Mouse (Mus musculus) cerebral cortex, adult 2 months (tissue): Measurements from ENCODE around the gene Omd.

Experiments used
- WGBS: fragments of 180-500 bp; shearing (Covaris S2); methylation state at CpG from one replicate; pipeline ENCODE4 v1.1.7; 2018; 5-methylcytosine and 5-hydroxymethylcytosine counted together

Gene Omd

GRCm38 (mm10) chr13:49623216-49623615 is 41.0 kb downstream of the Omd start:
- 81% methylated on average over 1 of the region's 1 CpGs for WGBS

GRCm38 (mm10) chr13:49629076-49629475 is 46.8 kb downstream of the Omd start:
- 93% methylated on average over 2 of the region's 2 CpGs for WGBS

GRCm38 (mm10) chr13:49639965-49640364 is 57.7 kb downstream of the Omd start:
- 93% methylated on average over 2 of the region's 2 CpGs for WGBS
